Mouse (Mus musculus): Measurements from ENCODE around the gene Selenon.
A peak's percentile ranks its signal among the peaks of the same experiment; 100 is the strongest.
"Not testable (repeated sequence)": the region's sequence is repeated elsewhere in the genome, so short reads cannot be mapped to it uniquely, and the experiment has no call there.

The Selenon gene

GRCm38 (mm10) chr4:134505966-134506594 is 45.9 kb downstream of the Selenon start:
- DNase-seq: no peak

- DNase-seq: no peak
These were observed 46.6 kb downstream of the Selenon start for GRCm38 (mm10) chr4:134505303-134505789.

GRCm38 (mm10) chr4:134503686-134504357 is 48.1 kb downstream of the Selenon start:
- DNase-seq: no peak

GRCm38 (mm10) chr4:134501095-134501494 is 50.9 kb downstream of the Selenon start:
- no peak for DNase-seq

- DNase-seq: not testable (repeated sequence)
These were observed 53.0 kb downstream of the Selenon start for GRCm38 (mm10) chr4:134498983-134499382.

GRCm38 (mm10) chr4:134497986-134498731 is 53.8 kb downstream of the Selenon start:
- no peak for DNase-seq

GRCm38 (mm10) chr4:134497223-134497622 is 54.7 kb downstream of the Selenon start:
- no peak for DNase-seq

GRCm38 (mm10) chr4:134496595-134497210 is 55.3 kb downstream of the Selenon start, which contains the start of gene Paqr7:
Gene Paqr7, plus strand, starts transcription at chr4:134496697.
- peak; percentile 65 to 71 for DNase-seq

- no peak for DNase-seq
These were observed 56.4 kb downstream of the Selenon start for GRCm38 (mm10) chr4:134495546-134495923.

GRCm38 (mm10) chr4:134494780-134495545 is 57.0 kb downstream of the Selenon start:
- peak in 1 of 2 experiments; percentile 50 for DNase-seq

GRCm38 (mm10) chr4:134494161-134494560 is 57.8 kb downstream of the Selenon start:
- DNase-seq: not testable (repeated sequence)

- no peak for DNase-seq
These were observed 60.2 kb downstream of the Selenon start for GRCm38 (mm10) chr4:134491716-134492115.

GRCm38 (mm10) chr4:134489986-134490665 is 61.8 kb downstream of the Selenon start:
- no peak for DNase-seq

- no peak for DNase-seq
These were observed 63.8 kb downstream of the Selenon start for GRCm38 (mm10) chr4:134488211-134488610.

Measured in cerebellum, postnatal 10 days (tissue).